8 mouse cellular contexts compared by ENCODE assay signal in the genomic region with DNA sequence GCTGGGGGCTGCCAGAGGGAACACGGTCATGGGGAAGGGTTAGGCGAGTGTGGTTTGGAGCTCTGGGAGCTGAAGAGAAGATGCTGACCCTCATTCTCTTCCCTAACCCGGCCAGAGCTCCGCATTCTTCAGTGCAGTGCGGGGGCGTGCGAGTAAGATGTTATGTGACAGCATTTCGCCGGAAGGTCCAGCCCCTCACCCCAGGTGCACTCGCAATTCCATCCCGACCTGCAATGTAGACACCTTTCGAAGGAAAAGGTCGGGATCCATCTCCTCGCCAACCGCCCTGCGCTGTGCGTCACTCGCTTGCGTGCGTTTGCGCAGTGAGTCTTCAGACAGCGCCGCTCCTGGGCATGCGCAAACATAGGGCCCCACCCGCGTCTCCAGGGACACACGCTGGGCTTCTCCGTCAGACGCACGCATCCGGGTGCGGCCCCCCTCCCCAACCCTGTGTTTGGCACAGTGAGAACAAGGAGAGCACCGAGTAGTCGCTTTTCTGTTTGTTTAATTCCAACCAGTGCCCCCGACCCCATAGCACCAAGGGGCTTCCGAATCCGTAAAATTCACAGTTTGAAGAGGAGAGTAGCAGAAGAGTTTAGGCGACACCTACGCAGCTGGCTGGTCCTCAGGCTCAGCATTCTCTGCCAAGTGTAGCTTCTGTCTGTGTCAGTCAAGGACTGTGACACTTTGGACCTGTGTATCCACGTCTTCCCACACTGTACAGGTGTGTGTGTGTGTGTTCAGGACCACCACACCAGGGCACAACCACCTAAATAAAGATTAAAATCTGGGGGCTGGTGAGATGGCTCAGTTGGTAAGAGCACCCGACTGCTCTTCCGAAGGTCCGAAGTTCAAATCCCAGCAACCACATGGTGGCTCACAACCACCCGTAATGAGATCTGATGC. TPM values are rescaled to one million over a fixed set of nuclear protein-coding genes. Genes with fewer than 3 reads are reported as not detected.
DNase-seq lines count a peak whose midpoint lies in the region; ATAC-seq and TF ChIP-seq lines count a peak whose summit lies in the region.

A gene (minus strand): TSS at position 314 of the 906 bp plus-strand sequence.

- WGBS in hindbrain, postnatal 0 days, result 5% methylated on average over 43 of the region's 44 CpGs

- peak; percentile 80 for DNase-seq in WW6 (ENCODE audit: low read depth, low spot score)
- DNase-seq in cerebellum, postnatal 4 days (ENCODE audit: low spot score in 2 of 2), result peak; percentile 90 to 92
- peak; percentile 98 for DNase-seq in gastrocnemius, adult 2 months
- peak; percentile 98 for DNase-seq in hindbrain, postnatal 0 days (ENCODE audit: low spot score)
- DNase-seq in left cerebral cortex, adult 8-10 months (ENCODE audit: low spot score in 2 of 2), result peak; percentile 92 to 97
- DNase-seq in right cerebral cortex, postnatal 10 days (ENCODE audit: low spot score in 2 of 2), result peak; percentile 97 to 98
- peak; percentile 92 for DNase-seq in urinary bladder, postnatal 25 days (ENCODE audit: low spot score)

- ATAC-seq in hindbrain, postnatal 0 days, result peak; percentile 92

- H3K9ac ChIP-seq in hindbrain, postnatal 0 days (replicated peaks; ENCODE audit: low read length), result peak within 1 kb of the TSS; percentile 82

- intact Hi-C loops in gastrocnemius, adult 2 months (cut with DNase I), result no loop called here

- no peak for TF ChIP-seq CTCF in gastrocnemius, adult 2 months (IDR thresholded peaks at IDR 0.05)
- peak; percentile 56 for TF ChIP-seq CTCF in hindbrain, postnatal 0 days (IDR thresholded peaks at IDR 0.05; ENCODE audit: low read depth)

- H3K27me3 ChIP-seq in hindbrain, postnatal 0 days (ENCODE audit: insufficient read depth, low read length), result no peaks in the 10 kb centered on the region
- no peaks in the 10 kb centered on the region for H3K27me3 ChIP-seq in megakaryocyte, embryonic 14.5 days (replicated peaks)

- no peaks in the 10 kb centered on the region for H3K9me3 ChIP-seq in hindbrain, postnatal 0 days (ENCODE audit: low read length)
- no peaks in the 10 kb centered on the region for H3K9me3 ChIP-seq in megakaryocyte, embryonic 14.5 days

- peak within 1 kb of the TSS; percentile 79 for H3K4me3 ChIP-seq in gastrocnemius, adult 2 months
- H3K4me3 ChIP-seq in hindbrain, postnatal 0 days (ENCODE audit: low read length), result peak within 1 kb of the TSS; percentile 57
- peak within 1 kb of the TSS; percentile 99 for H3K4me3 ChIP-seq in megakaryocyte, embryonic 14.5 days (replicated peaks)

- peak within 1 kb of the TSS; percentile 96 for H3K27ac ChIP-seq in gastrocnemius, adult 2 months
- peak within 1 kb of the TSS; percentile 93 for H3K27ac ChIP-seq in hindbrain, postnatal 0 days

- peaks cover 27% of the 10 kb centered on the region for H3K4me1 ChIP-seq in hindbrain, postnatal 0 days (ENCODE audit: insufficient read depth, low read length)
- peaks cover 58% of the 10 kb centered on the region for H3K4me1 ChIP-seq in megakaryocyte, embryonic 14.5 days

- H3K36me3 ChIP-seq in hindbrain, postnatal 0 days (ENCODE audit: insufficient read depth, low read length), result no peaks in the 10 kb centered on the region
- H3K36me3 ChIP-seq in megakaryocyte, embryonic 14.5 days (replicated peaks; ENCODE audit: low read length), result peaks cover 52% of the 10 kb centered on the region

- H3K4me2 ChIP-seq in hindbrain, postnatal 0 days (ENCODE audit: low read depth, low read length), result peak within 1 kb of the TSS; percentile 92

RNA-seq across cellular contexts. Expression of the gene that starts here (rescaled TPM):
- 10 to 100 TPM in 1 of 2 experiments, 1 to 10 TPM in 1; 9.0 to 10.8 TPM for total RNA-seq in gastrocnemius, adult 2 months (2021)
- 11.2 and 12.0 TPM in 2 replicates for total RNA-seq in hindbrain, postnatal 0 days (2014; rRNA removed)
- polyA plus RNA-seq in hindbrain, postnatal 0 days (2015; fragmentation: Nextera tagmentation; extraction: Ambion mirVana), result 21.0 and 21.1 TPM in 2 replicates
- total RNA-seq in left cerebral cortex, adult 8-10 months (2022), result 10 to 100 TPM; 25.7 to 38.1 (median 32.2) TPM
- 9.7 TPM in 1 of 2 replicates, not detected in the other for polyA plus RNA-seq in megakaryocyte, embryonic 14.5 days (2012; ENCODE audit: insufficient read depth, low replicate concordance)

Comparison
In these comparisons a context has a peak if more than half of its experiments do, and no peak if none do; other contexts are left out.
1. Peak in every context shown above with its lines: DNase-seq, ATAC-seq, H3K4me3 ChIP-seq and H3K27ac ChIP-seq.